Mouse (Mus musculus) kidney, embryonic 15.5 days (tissue): ENCODE data around the gene Tuba1b. TPM values are rescaled to one million over a fixed set of nuclear protein-coding genes. Genes with fewer than 3 reads are reported as not detected.
"Not testable (repeated sequence)": the region's sequence is repeated elsewhere in the genome, so short reads cannot be mapped to it uniquely, and the experiment has no call there.

Experiments used
- ATAC-seq: fragments of 200-750 bp; cut with Nextera tagmentation; replicated peaks from 2 replicates; pipeline ENCODE4 v1.8.0; 2017; ENCODE audit warnings: moderate TSS enrichment; ENCODE audit not compliant: low FRiP score
- H3K27ac ChIP-seq: fragments of 300-500 bp; sonication (generic); 2 replicates; pipeline ENCODE4 v1.5.1; 2015; ENCODE audit warnings: mild to moderate bottlenecking, inconsistent platforms
- H3K27me3 ChIP-seq: fragments of 300-500 bp; sonication (generic); 2 replicates; pipeline ENCODE4 v1.6.1; 2015; ENCODE audit warnings: inconsistent platforms
- H3K36me3 ChIP-seq: fragments of 300-500 bp; sonication (generic); 2 replicates; pipeline ENCODE4 v1.6.1; 2015; ENCODE audit warnings: inconsistent platforms
- H3K4me1 ChIP-seq: fragments of 300-500 bp; sonication (generic); 2 replicates; pipeline ENCODE4 v1.6.1; 2015; ENCODE audit warnings: inconsistent platforms
- H3K4me2 ChIP-seq: fragments of 300-500 bp; sonication (generic); 2 replicates; pipeline ENCODE4 v1.6.1; 2015; ENCODE audit warnings: moderate library complexity, mild to moderate bottlenecking, inconsistent platforms
- H3K4me3 ChIP-seq: fragments of 300-500 bp; sonication (generic); replicated peaks from 2 replicates; pipeline ENCODE4 v1.5.1; 2015; ENCODE audit warnings: mild to moderate bottlenecking, inconsistent platforms
- H3K9ac ChIP-seq: fragments of 300-500 bp; sonication (generic); 2 replicates; pipeline ENCODE4 v1.6.1; 2015; ENCODE audit warnings: mild to moderate bottlenecking, inconsistent platforms
- H3K9me3 ChIP-seq: fragments of 300-500 bp; sonication (generic); replicated peaks from 2 replicates; pipeline ENCODE4 v1.6.1; 2016; ENCODE audit warnings: inconsistent platforms
- WGBS: fragments of 180-500 bp; shearing (Covaris S2); methylation state at CpG from one replicate; pipeline ENCODE4 v1.1.7; 2015; ENCODE audit warnings: mixed read lengths; 5-methylcytosine and 5-hydroxymethylcytosine counted together
- polyA plus RNA-seq: library from polyadenylated mRNA; unstranded; fragments of >200 nt; fragmentation: Nextera tagmentation; extraction: Ambion mirVana; gene quantifications from 2 replicates; pipeline ENCODE4 v1.2.1, GENCODE M21; 2015

The Tuba1b gene
- polyA plus RNA-seq, 1 experiment from 2014 or later = 1,797 TPM

DNA sequence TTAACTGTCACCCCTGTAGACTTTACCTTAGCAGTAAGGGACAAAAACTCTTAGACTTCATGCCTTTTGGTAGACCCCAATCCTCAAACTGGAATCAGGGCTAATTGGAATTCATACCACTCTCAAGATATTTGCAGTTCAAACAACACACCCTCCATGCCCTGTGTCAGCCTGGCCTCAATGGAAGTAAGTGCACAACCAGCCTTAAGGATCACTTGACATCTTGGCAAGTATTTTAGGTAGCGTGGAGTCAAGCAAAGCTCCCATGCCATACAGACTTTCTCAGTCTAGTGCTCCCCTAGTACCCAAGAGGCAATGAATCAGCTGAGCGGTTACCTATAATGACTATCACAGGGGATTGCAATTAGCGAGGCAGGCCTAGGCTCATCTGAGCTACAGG is 3.4 kb downstream of the Tuba1b start:
- WGBS = 67% methylated on average over 3 of the region's 3 CpGs
- Histone ChIP-seq H3K9ac (no peak overlapping the region), H3K4me2 (no peak overlapping the region), H3K36me3 (peaks cover 12% of the 10 kb centered on the region), H3K4me1 (peaks cover 26% of the 10 kb centered on the region), H3K27ac (0 out of 2 replicates have a peak overlapping the region, but pooled peaks have one; percentile 10), H3K9me3 (no peaks in the 10 kb centered on the region), H3K4me3 (no peak overlapping the region), H3K27me3 (no peaks in the 10 kb centered on the region)
- no peak for ATAC-seq

DNA sequence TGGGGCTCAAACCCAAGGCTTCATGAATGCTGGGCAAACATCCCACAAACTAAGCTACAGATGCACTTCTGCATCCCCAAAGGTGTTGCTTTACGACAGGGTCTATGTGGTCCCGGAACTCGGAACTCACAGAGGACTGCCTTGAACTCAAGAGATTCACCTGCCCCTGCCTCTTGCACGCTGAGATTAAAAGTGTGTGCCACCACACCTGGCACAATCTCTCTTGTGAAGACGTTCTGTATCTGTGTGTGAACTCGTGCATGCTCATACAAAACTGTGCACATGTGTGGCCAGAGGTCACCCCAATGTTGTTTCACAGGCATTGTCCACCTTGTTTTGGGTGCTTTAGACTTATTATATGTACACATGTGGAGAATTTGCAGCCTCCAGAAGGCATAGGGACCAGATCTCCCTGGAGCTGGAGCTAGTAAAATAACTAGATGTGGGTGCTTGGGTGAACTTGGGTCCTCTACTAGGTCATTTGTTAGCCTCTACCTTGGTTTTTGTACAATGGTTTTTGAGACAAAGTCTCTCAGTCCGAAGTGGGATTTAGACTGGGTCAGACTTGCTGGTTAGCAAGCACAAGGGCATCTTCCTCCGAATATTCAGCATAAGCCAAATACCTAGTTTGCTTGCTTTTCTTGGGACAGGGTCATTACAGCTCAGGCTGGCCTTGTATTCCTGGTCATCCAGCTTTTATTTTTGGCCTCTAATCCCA is 4.2 kb downstream of the Tuba1b start:
- ATAC-seq = no peak
- Histone ChIP-seq H3K4me3 (no peak overlapping the region), H3K4me1 (peaks cover 18% of the 10 kb centered on the region), H3K9me3 (no peaks in the 10 kb centered on the region), H3K27me3 (no peaks in the 10 kb centered on the region), H3K9ac (no peak overlapping the region), H3K27ac (peak overlapping the region; percentile 49; the same call in 1 of the 2 replicates), H3K4me2 (no peak overlapping the region), H3K36me3 (peaks cover 12% of the 10 kb centered on the region)
- 48% methylated on average over 8 of the region's 8 CpGs for WGBS

GRCm38 (mm10) chr15:98928598-98929240 is 5.6 kb downstream of the Tuba1b start:
- Histone ChIP-seq H3K27ac (peak overlapping the region; percentile 49), H3K4me3 (peak overlapping the region; percentile 8; the same call in 1 of the 2 replicates), H3K9me3 (no peaks in the 10 kb centered on the region), H3K4me2 (peak overlapping the region; percentile 30; the same call in 1 of the 2 replicates), H3K27me3 (no peaks in the 10 kb centered on the region), H3K4me1 (peaks cover 16% of the 10 kb centered on the region), H3K36me3 (peaks cover 12% of the 10 kb centered on the region), H3K9ac (no peak overlapping the region)
- peak; percentile 72 for ATAC-seq
- WGBS = 11% methylated on average over 13 of the region's 13 CpGs

DNA sequence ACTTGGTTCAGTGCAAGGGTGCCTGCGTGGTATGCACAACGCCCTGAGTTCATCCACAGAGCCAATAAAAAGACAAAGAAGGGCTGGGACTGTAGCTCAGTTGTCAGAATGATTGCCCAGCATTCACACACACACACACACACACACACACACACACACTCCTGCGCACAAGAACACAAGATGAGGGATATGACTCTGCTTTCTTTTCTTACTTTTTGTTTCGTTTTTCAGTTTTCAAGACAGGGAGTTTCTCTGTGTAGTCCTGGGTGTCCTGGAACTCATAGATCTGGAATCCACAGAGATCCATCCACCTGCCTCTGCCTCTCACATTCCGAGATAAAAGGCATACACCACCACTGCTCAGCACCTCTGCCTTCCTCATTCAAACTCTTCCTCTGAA is 6.8 kb downstream of the Tuba1b start:
- WGBS = 81% methylated on average over 5 of the region's 5 CpGs
- H3K9ac ChIP-seq = no peak overlapping the region
- H3K4me2 ChIP-seq = no peak overlapping the region
- no peak overlapping the region for H3K27ac ChIP-seq
- no peak overlapping the region for H3K4me3 ChIP-seq
- H3K36me3 ChIP-seq = peaks cover 12% of the 10 kb centered on the region
- no peaks in the 10 kb centered on the region for H3K27me3 ChIP-seq
- peaks cover 13% of the 10 kb centered on the region; the same call in 1 of the 2 replicates for H3K4me1 ChIP-seq
- no peak for ATAC-seq
- H3K9me3 ChIP-seq = no peaks in the 10 kb centered on the region

- Histone ChIP-seq H3K27ac (no peak overlapping the region), H3K4me3 (no peak overlapping the region), H3K9ac (no peak overlapping the region), H3K27me3 (no peaks in the 10 kb centered on the region), H3K4me1 (peaks cover 6% of the 10 kb centered on the region; the same call in 1 of the 2 replicates), H3K9me3 (no peaks in the 10 kb centered on the region), H3K4me2 (no peak overlapping the region), H3K36me3 (no peaks in the 10 kb centered on the region)
- 75% methylated on average over 3 of the region's 3 CpGs for WGBS
- ATAC-seq = no peak
These were observed 9.7 kb downstream of the Tuba1b start for GRCm38 (mm10) chr15:98924682-98925081.

DNA sequence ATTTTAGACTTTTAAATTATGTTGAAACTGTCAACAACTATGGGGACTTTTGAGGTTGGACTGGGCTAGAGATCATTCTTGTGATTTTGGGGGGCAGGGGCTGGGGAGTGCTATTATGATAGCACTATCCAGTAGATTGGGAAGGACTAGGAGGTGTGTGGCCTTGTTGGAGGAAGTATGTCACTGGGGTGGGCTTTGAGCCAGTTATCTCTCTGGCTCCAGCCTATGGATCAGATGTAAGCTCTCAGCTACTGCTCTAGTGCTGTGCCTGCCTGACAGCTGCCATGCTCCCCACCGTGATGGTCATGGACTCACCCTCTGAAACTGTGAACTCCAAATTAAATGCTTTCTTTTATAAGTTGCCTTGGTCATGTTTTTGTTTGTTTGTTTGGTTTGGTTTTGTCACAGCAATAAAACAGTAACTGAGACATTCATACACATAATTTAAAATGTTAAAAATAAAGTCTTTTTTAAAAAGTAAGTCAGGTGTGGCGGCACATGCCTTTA is 11.3 kb downstream of the Tuba1b start:
- H3K9ac ChIP-seq = no peak overlapping the region
- no peaks in the 10 kb centered on the region for H3K27me3 ChIP-seq
- no peak overlapping the region for H3K4me3 ChIP-seq
- 87% methylated on average over 2 of the region's 2 CpGs for WGBS
- no peak for ATAC-seq
- H3K4me2 ChIP-seq = no peak overlapping the region
- peaks cover 5% of the 10 kb centered on the region; the same call in 1 of the 2 replicates for H3K4me1 ChIP-seq
- no peaks in the 10 kb centered on the region for H3K9me3 ChIP-seq
- no peak overlapping the region for H3K27ac ChIP-seq
- no peaks in the 10 kb centered on the region for H3K36me3 ChIP-seq

GRCm38 (mm10) chr15:98922581-98922980 is 11.8 kb downstream of the Tuba1b start:
- Histone ChIP-seq H3K9me3 (no peaks in the 10 kb centered on the region), H3K4me1 (peaks cover 5% of the 10 kb centered on the region; the same call in 1 of the 2 replicates), H3K4me2 (no peak overlapping the region), H3K4me3 (no peak overlapping the region), H3K27me3 (no peaks in the 10 kb centered on the region), H3K27ac (no peak overlapping the region), H3K9ac (no peak overlapping the region), H3K36me3 (no peaks in the 10 kb centered on the region)
- no peak for ATAC-seq
- 55% methylated on average over 3 of the region's 3 CpGs for WGBS

DNA sequence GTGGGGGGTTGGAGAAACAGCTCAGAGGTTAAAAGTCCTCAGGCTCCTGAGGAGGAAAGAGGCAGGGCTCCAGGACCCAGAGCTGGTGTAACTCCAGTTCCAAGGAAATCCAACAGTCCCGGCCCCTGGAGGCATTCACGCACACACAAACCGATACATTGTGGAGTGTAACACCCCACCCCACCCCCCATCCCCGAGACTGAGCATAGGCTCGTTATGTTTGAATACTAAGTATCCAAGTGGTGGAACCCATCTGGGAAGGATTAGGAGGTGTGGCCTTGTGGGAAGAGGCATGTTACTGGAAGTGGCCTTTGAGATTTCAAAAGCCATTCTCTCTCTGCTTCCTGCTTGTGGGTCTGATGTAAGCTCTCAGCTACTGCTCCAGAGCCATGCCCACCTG is 12.9 kb downstream of the Tuba1b start:
- Histone ChIP-seq H3K4me1 (peaks cover 13% of the 10 kb centered on the region), H3K27ac (no peak overlapping the region), H3K36me3 (no peaks in the 10 kb centered on the region), H3K9me3 (no peaks in the 10 kb centered on the region), H3K27me3 (no peaks in the 10 kb centered on the region), H3K4me3 (no peak overlapping the region), H3K4me2 (no peak overlapping the region), H3K9ac (no peak overlapping the region)
- ATAC-seq = no peak
- WGBS = 90% methylated on average over 5 of the region's 5 CpGs

GRCm38 (mm10) chr15:98918499-98918895 is 15.9 kb downstream of the Tuba1b start:
- H3K27ac ChIP-seq = peak overlapping the region; percentile 98
- peak overlapping the region; percentile 94 for H3K4me3 ChIP-seq
- peaks cover 23% of the 10 kb centered on the region for H3K4me1 ChIP-seq
- H3K9me3 ChIP-seq, ATAC-seq, H3K27me3 ChIP-seq, H3K36me3 ChIP-seq: not testable (repeated sequence)
- WGBS = 23% methylated on average over 8 of the region's 8 CpGs
- H3K9ac ChIP-seq = peak overlapping the region; percentile 79
- H3K4me2 ChIP-seq = peak overlapping the region; percentile 90

- H3K27me3 ChIP-seq = no peaks in the 10 kb centered on the region
These were observed 16.5 kb downstream of the Tuba1b start, which contains the start of gene Lmbr1l for GRCm38 (mm10) chr15:98917538-98918498. Gene Lmbr1l (minus strand): TSS chr15:98918231.

GRCm38 (mm10) chr15:98917091-98917490 is 17.3 kb downstream of the Tuba1b start:
- H3K4me3 ChIP-seq = peak overlapping the region; percentile 94
- H3K9ac ChIP-seq = peak overlapping the region; percentile 79
- H3K9me3 ChIP-seq = no peaks in the 10 kb centered on the region
- H3K4me2 ChIP-seq = peak overlapping the region; percentile 90
- H3K4me1 ChIP-seq = peaks cover 23% of the 10 kb centered on the region
- no peak for ATAC-seq
- peak overlapping the region; percentile 98 for H3K27ac ChIP-seq
- no peaks in the 10 kb centered on the region for H3K27me3 ChIP-seq
- 0% methylated on average over 14 of the region's 14 CpGs for WGBS
- peaks cover 18% of the 10 kb centered on the region for H3K36me3 ChIP-seq

More at GRCm38 (mm10) chr15:98917538-98918498, 16.5 kb downstream of the Tuba1b start, which contains the start of gene Lmbr1l:
- ATAC-seq = peak; percentile 98
- peaks cover 23% of the 10 kb centered on the region for H3K4me1 ChIP-seq
- peaks cover 11% of the 10 kb centered on the region for H3K36me3 ChIP-seq
- peak within 1 kb of the TSS; percentile 94 for H3K4me3 ChIP-seq
- H3K27ac ChIP-seq = peak within 1 kb of the TSS; percentile 98
- no peaks in the 10 kb centered on the region for H3K9me3 ChIP-seq
- under 1% methylated on average over 76 of the region's 82 CpGs for WGBS
- peak within 1 kb of the TSS; percentile 79 for H3K9ac ChIP-seq
- H3K4me2 ChIP-seq = peak within 1 kb of the TSS; percentile 90
